Mouse (Mus musculus) hindbrain, embryonic 11.5 days (tissue): ENCODE results near the gene C130050O18Rik. TPM values are rescaled to one million over a fixed set of nuclear protein-coding genes. Genes with fewer than 3 reads are reported as not detected.

Experiments
- ATAC-seq: fragments of 200-750 bp; cut with Nextera tagmentation; 2 replicates; pipeline ENCODE4 v1.8.0; 2017; ENCODE audit warnings: mild to moderate bottlenecking, moderate TSS enrichment, moderate library complexity; ENCODE audit not compliant: low FRiP score
- DNase-seq: peaks from one replicate; pipeline ENCODE4 v3.0.0-alpha.2; 2015; ENCODE audit warnings: low spot score
- H3K27ac ChIP-seq: fragments of 300-500 bp; sonication (generic); 2 replicates; pipeline ENCODE4 v1.5.1; 2014; ENCODE audit warnings: mild to moderate bottlenecking, low read depth, low read length
- H3K27me3 ChIP-seq: fragments of 300-500 bp; sonication (generic); 2 replicates; pipeline ENCODE4 v1.6.1; 2014; ENCODE audit warnings: mild to moderate bottlenecking, low read length, moderate library complexity, mixed read lengths; ENCODE audit not compliant: control insufficient read depth, insufficient read depth
- H3K36me3 ChIP-seq: fragments of 300-500 bp; sonication (generic); 2 replicates; pipeline ENCODE4 v1.6.1; 2014; ENCODE audit warnings: mild to moderate bottlenecking, low read length, moderate library complexity, mixed read lengths; ENCODE audit not compliant: control insufficient read depth, insufficient read depth
- H3K4me1 ChIP-seq: fragments of 300-500 bp; sonication (generic); replicated peaks from 2 replicates; pipeline ENCODE4 v1.6.1; 2014; ENCODE audit warnings: low read length, mixed read lengths; ENCODE audit not compliant: control insufficient read depth, insufficient read depth
- H3K4me2 ChIP-seq: fragments of 300-500 bp; sonication (generic); replicated peaks from 2 replicates; pipeline ENCODE4 v1.6.1; 2014; ENCODE audit warnings: mild to moderate bottlenecking, low read depth, low read length
- H3K4me3 ChIP-seq: fragments of 300-500 bp; sonication (generic); 2 replicates; pipeline ENCODE4 v1.5.1; 2014; ENCODE audit warnings: low read depth, low read length
- H3K9ac ChIP-seq: fragments of 300-500 bp; sonication (generic); 2 replicates; pipeline ENCODE4 v1.6.1; 2014; ENCODE audit warnings: low read depth, low read length
- H3K9me3 ChIP-seq: fragments of 300-500 bp; sonication (generic); 2 replicates; pipeline ENCODE4 v1.6.1; 2016; ENCODE audit warnings: low read length; ENCODE audit not compliant: control insufficient read depth
- WGBS: fragments of 180-500 bp; shearing (Covaris S2); extraction: QIAGEN DNeasy Blood & Tissue Kit; methylation state at CpG from one replicate; pipeline ENCODE4 v1.1.7; 2014; 5-methylcytosine and 5-hydroxymethylcytosine counted together
- microRNA counts: library from miRNA; unstranded; fragments of <30 nt; microRNA quantifications from one replicate; lab custom pipeline; 2015
- polyA plus RNA-seq: library from polyadenylated mRNA; unstranded; fragments of >200 nt; fragmentation: Nextera tagmentation; extraction: Ambion mirVana; gene quantifications from 2 replicates; pipeline ENCODE4 v1.2.1, GENCODE M21; 2014

Gene C130050O18Rik
- polyA plus RNA-seq, 1 experiment from 2014 or later, result 0.11 TPM

DNA sequence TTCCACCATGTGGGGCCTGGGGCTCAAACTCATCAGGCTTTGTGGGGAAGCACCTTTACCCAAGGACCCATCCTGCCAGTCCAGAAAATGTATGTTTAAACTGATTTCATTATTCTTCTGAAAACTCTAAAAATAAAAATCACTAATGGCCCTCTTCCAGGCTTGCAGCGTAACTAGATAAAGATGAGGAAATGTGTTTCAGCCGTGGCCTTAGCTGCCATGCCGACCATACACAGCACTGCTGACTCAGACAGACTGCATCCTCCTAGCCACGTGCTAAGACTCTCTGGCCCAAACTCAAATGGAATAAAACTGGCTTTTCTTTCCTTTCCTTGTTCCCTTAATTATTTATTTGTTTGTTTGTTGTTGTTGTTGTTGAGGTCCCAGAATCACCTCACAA lies 59.8 kb downstream of the C130050O18Rik start:
- DNase-seq (no peak), ATAC-seq (no peak)
- H3K9ac ChIP-seq, result no peak overlapping the region
- no peak overlapping the region for H3K27ac ChIP-seq
- H3K27me3 ChIP-seq, result no peaks in the 10 kb centered on the region
- H3K4me2 ChIP-seq, result no peak overlapping the region
- H3K4me1 ChIP-seq, result no peaks in the 10 kb centered on the region
- no peaks in the 10 kb centered on the region for H3K9me3 ChIP-seq
- 76% methylated on average over 4 of the region's 4 CpGs for WGBS
- H3K36me3 ChIP-seq, result no peaks in the 10 kb centered on the region
- no peak overlapping the region for H3K4me3 ChIP-seq

MicroRNA genes within 50 kb of the gene (microRNA counts, 519-probe panel; counts per million panel counts)
- microRNA mmu-miR-339-3p (lab: Ali Mortazavi, UCI) (not detected), microRNA mmu-miR-339-5p (lab: Ali Mortazavi, UCI) (not detected)

Other genes with a start within 250 kb of the C130050O18Rik start
- gene Sun1, start 204.6 kb upstream of the C130050O18Rik start, polyA plus RNA-seq, result 38.4 and 43.8 TPM in 2 replicates
- 112 and 121 TPM in 2 replicates for gene Get4, start 153.0 kb upstream of the C130050O18Rik start, polyA plus RNA-seq
- gene Adap1, start 79.7 kb upstream of the C130050O18Rik start, polyA plus RNA-seq, result 2.1 and 4.0 TPM in 2 replicates
- 127 and 129 TPM in 2 replicates for gene Cox19, start 53.9 kb upstream of the C130050O18Rik start, polyA plus RNA-seq
- not detected in 2 replicates for gene Cyp2w1, start 52.7 kb upstream of the C130050O18Rik start, polyA plus RNA-seq
- 1.8 TPM in 2 replicates for gene Gpr146, start 27.6 kb upstream of the C130050O18Rik start, polyA plus RNA-seq
- gene Gper1, start 17.9 kb downstream of the C130050O18Rik start, polyA plus RNA-seq, result 2.0 and 2.4 TPM in 2 replicates
- 29.2 and 31.2 TPM in 2 replicates for gene 3110082I17Rik, start 55.2 kb downstream of the C130050O18Rik start, polyA plus RNA-seq
- 6.7 and 8.4 TPM in 2 replicates for gene Zfand2a, start 79.3 kb downstream of the C130050O18Rik start, polyA plus RNA-seq
- 57.9 and 66.8 TPM in 2 replicates for gene Uncx, start 138.2 kb downstream of the C130050O18Rik start, polyA plus RNA-seq